Mouse (Mus musculus): ENCODE data around the gene B230219D22Rik. TPM values are rescaled to one million over a fixed set of nuclear protein-coding genes. Genes with fewer than 3 reads are reported as not detected.
"Not testable (repeated sequence)": the region's sequence is repeated elsewhere in the genome, so short reads cannot be mapped to it uniquely, and the experiment has no call there.

B230219D22Rik gene
- 35.5 and 35.6 TPM in 2 replicates for polyA plus RNA-seq (2012; rRNA removed)

DNA sequence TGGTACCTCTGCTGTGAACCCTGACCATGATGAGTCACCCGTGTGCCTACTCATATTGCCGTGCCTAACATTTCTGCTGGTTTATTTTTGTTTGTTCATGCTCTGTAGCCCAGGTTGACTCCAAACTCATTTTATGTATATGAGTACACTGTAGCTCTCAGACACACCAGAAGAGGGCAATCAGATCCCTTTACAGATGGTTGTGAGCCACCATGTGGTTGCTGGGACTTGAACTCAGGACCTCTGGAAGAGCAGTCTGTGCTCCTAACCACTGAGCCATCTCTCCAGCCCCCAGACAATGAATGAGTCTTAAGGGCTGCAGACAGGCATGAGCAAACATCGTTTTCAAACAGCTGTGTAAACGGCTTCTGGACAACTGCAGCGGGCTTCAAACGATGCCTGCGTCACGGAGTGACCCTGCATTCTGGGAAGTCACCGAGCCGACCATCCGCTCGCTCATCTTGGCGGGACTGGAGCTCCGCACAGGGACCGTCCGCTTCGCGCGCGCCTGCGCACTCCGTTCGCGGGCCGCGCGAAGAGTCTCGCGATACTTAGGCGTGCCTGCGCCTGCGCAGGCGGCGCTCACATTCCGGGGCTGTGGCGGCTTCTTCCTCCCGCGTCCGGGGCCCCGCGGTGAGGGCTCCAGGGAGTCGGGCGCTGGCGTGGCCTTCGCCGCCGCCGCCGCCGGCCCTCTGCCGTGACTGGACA lies at the start of gene B230219D22Rik:
B230219D22Rik (plus strand) TSS at position 590 of the 708 bp plus-strand sequence.
- DNase-seq (ENCODE audit: low read depth): peak; percentile 23

DNA sequence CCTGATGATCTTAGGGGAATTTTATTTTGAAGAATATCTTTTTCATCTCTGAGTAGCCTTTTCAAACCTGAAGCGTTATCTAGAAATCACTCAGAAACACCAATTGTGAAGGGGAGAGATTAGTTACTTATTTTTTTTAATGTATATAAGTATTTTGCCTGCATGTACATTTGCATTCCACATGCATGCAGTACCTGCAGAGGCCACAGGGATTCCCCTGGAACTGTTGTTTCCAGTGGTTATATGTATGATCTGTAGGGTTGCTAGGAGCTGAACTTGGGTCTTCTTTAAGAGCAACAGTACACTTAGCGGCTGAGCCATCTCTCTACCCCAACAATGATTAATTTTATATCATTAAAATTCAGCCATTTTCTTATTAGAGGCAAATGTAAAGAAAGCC lies 48.4 kb upstream of the B230219D22Rik start:
- DNase-seq (ENCODE audit: low read depth): no peak

DNA sequence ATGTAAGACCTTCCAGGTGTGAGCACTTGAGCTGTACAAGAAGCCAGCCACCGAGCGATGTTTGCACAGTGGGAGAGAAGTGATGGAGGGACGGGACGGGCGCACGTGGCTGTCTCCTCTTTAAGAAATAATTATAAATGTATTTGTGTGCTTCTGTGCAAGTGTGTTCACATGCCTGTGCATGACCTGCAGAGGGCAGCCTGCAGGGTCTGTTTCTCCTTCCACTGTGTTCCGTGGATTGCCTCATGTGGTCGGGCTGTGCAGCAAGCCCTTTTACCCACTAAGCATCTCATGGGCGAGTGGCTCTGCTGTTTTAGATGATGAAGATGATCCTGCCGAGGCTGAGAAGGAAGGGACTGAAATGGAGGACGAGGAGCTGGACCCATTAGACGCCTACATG lies 42.8 kb upstream of the B230219D22Rik start:
- DNase-seq (ENCODE audit: low read depth): no peak

DNA sequence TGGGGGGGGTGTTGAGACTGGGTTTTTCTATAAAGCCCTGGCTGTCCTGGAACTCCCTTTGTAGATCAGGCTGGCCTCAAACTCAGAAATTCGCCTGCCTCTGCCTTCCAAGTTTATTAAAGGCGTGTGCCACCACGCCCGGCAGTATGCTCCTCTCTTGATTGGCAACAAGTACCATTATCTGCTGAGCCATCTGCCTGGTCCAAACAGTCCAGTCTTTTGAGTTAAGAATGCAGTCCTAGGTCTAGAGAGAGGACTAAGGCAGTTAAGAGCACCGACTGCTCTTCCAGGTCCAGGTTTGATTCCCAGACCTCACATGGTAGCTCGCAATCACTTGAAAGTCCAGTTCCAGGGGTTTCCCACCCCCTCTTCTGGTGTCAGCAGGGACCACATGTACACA lies 41.9 kb upstream of the B230219D22Rik start:
- no peak for DNase-seq (ENCODE audit: low read depth)

DNA sequence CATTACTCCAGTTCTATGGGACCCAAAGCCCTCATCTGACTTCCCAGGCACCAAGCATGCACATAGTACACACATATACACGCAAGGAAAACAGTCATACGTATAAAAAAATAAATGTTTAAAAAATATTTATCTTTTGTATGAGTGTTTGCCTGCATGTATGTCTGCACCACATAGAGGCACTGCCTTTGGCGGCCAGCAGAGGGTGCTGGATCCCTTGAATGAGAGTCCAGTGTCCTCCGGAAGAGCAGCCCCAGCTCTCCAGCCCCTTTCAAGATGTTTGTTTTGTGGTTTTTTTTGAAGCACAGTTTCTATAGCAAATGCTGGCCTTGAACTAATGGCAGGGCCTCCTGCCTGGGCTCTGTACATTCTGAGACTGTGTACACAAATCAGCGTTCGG lies 24.4 kb upstream of the B230219D22Rik start:
- DNase-seq (ENCODE audit: low read depth): no peak

DNA sequence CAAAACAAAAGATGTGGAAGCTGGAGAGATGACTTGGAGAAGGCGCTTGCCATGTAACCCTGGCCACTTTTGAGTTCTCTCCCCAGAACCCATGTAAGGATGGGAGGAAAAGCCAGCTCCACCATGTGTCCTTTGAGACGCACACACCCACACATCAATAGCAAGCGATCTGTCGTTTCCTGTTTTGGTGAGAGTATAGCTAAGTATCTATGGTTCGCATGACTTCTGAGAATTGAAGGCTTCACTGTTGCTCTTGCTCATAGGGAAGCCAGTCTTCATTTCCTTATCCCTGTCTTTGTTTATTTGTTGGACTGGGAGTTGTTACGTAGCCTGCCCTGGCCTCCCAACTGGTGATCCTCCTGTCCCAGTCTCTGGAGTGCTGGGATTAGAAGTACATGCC lies 20.2 kb upstream of the B230219D22Rik start:
- no peak for DNase-seq (ENCODE audit: low read depth)

DNA sequence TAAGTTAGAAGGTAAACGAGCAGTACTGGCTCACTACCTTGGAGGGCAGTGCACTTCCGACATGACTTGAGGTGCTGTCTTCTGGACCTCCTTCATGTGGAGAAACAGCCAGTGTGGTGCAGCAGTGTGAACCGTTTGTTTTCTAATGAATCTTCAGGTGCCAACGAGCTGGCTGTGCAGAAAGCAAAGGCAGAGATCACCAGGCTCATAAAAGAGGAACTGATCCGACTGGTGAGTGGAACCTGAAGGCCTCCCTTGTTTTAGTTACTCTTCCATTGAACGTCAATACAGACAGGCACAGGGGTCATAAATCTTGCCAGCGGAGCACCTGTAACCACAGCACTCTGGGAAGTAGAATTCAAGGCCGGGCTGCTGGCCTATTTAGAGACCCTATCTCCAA lies 15.6 kb upstream of the B230219D22Rik start:
- no peak for DNase-seq (ENCODE audit: low read depth)

DNA sequence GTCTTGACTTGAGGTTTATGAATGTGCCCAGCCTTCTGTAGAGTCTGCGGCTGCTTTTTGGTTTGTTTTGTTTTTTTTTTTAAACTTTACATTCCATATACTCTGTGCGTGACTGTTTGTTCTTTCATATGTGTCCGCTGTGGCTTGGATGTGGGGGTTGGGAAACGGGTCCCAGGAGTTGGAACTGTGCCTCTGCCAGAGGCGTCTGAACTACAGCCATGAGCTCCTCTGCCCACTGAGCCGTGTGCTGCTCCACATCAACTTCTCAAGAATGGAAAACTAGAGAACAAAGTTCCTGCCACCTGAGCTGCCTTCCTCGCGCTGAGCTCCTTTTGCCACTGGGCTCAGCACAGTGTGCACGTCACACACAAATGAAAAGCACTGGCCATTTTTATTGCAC lies 10.7 kb upstream of the B230219D22Rik start:
- DNase-seq (ENCODE audit: low read depth): no peak

DNA sequence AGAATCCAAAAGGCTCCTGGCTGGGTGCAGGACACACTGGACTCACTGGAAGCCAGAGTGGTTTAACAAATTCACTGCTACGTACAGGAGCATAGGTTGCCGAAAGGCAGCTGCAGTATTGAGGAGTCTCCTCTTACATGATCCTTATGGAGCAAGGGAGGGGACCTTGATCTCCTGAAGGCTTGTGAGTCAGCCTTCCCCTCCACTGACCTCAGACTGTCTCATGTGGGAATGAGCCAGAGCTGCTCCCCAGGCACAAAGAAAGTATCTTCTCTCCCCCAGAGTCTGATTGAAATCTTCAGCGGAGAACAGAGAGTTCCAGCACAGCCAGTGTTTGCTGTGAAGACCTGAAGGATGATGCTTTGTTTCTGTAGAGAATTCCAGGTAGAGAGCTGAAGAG lies 9.3 kb upstream of the B230219D22Rik start:
- no peak for DNase-seq (ENCODE audit: low read depth)

DNA sequence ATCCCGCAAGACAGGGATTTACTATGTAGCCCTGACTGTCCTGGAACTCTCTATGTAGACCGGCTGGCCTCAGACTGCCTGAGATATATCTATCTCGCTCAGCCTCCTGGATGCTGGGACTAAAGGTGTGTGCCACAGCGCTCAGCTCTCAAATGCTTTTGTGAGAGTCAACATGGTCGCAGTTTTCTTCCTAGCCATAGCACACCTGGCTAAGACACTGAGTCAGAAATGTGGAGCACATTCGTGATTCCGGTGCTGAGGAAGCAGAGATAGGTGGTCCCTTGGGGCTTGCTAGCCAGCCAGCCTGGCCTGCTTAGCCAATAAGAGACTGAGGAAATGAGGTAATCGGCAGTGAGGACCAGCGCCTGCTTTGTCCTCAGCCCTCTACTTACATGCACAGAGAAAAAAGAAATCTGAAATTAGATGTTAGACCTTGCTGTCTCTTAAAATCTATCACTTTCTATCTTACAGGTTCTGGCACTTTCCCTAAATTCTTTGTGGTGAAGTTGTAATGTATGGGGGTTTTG lies 6.8 kb upstream of the B230219D22Rik start:
- DNase-seq (ENCODE audit: low read depth): no peak

DNA sequence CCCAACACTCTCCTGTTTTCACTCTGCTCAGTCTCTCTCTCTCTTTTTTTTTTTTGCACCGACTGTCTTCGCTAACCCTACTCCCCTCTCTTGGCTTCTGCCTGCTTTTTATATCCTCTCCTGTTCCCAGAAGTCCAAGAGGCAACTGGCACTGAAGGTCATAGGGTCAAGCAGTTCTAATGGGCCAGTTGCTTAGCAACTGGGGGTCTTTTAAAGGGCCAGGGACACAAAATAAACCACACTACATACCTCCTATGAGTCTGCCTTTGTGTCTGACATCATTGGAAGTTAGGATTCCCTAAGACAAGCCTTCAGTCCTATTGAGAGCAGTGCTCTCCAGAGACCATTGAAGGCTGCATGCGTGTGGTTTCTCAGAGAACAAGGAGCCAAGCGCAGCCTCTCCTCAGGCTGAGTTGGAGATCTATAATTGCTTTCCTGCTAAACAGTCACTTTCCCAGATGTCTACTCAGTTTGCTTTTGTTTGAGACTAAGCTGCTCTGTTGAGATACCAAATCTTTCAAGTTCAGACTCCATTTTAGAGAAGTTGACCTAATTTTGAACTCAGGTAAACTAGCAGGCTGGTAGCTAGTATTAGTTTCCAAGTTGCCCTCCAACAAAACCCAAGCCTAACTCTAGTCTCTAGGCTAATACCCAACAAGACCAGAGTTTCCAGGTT lies 4.9 kb upstream of the B230219D22Rik start:
- no peak for DNase-seq (ENCODE audit: low read depth)

DNA sequence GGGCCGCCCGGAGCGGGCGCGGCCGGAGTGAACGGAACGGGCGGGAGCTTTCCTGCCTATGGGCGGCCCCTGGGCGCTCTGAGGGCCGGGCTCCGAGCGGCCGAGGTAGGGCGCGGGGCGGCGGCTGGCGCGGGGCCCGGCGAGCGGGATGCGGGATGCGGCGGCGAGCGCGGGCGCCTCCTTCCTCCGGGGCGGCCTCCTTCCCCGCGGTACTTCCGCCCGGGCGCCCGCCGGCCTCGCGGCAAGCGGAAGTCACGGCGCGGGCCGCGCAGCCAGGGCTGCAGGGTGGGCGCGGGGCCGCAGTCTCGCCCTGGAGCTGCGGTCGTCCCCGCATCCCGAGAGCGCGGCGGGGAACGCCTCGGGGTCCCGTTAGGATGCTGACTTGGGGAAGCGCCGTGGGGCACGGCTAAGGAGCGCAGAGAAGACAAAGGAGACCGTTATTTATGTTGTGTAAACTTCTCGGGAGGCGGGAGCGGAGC lies 358 bp downstream of the B230219D22Rik start:
- no peak for DNase-seq (ENCODE audit: low read depth)

DNA sequence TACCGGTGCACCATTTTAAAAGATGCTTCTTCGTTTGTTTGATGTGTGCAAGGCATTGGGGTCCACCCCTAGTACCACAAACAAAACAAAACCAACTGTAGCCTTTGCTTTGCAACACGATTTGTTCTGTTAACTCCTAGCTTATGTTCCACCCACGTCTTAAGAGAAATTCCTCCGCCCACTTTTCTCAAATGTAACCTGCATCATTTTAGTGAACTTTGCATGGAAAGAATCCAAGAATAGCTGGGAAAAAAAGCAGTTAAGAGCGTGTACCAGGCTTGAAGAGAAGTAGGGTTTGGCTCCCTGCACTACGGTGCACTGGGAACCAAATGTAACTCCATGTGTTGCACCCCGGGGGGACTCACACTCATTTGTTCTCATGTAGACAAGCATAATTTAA lies 1.2 kb downstream of the B230219D22Rik start:
- peak; percentile 30 for DNase-seq (ENCODE audit: low read depth)

DNA sequence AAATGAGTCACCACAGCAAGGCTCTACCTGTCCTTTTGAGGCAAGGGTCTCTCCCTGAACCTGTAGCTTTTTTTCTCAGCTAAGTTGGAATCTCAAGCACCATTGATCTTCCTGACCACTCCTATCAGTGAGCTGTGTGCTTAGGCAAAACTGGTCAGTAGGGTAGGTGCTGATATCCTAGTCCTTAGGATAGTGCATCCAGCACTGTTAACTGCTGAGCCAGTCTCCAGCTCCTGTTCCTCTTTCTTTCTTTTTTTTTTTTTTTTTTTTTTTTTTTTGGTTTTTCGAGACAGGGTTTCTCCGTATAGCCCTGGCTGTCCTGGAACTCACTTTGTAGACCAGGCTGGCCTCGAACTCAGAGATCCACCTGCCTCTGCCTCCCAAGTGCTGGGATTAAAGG lies 3.1 kb downstream of the B230219D22Rik start:
- not testable (repeated sequence) for DNase-seq (ENCODE audit: low read depth)

DNA sequence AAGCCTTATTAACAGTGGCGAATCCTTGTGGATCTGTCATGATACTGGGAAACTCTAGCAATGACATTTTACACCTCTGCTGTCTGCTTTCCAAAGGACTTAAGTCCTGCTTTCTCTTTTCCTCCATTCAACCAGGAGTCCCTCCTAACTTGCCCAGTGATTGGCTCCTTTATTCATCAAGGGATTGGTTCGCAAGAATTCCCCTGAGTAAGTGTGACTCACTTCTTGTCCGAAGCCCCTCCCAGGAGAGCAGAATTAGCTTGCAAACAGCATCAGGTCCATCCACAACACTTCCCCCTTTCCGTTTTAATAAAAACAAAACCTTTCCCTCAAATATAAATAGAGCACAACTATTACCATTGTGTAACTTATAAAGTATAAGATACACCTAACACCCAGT lies 11.4 kb downstream of the B230219D22Rik start:
- DNase-seq (ENCODE audit: low read depth): no peak

DNA sequence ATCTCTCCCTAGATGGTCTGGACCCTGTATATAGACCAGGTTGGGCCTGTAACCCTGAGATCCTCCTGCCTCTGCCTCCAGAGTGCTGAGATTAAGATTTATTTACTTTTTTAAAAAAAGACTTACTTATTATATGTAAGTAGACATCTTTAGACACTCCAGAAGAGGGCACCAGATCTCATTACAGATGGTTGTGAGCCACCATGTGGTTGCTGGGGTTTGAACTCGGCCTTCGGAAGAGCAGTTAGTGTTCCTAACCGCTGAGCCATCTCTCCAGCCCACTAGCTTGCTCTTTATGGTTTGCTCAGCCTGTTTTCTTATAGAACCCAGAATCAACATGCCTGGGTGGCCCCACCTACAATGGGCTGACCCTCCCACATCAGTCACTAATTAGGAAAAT lies 19.9 kb downstream of the B230219D22Rik start:
- no peak for DNase-seq (ENCODE audit: low read depth)

DNA sequence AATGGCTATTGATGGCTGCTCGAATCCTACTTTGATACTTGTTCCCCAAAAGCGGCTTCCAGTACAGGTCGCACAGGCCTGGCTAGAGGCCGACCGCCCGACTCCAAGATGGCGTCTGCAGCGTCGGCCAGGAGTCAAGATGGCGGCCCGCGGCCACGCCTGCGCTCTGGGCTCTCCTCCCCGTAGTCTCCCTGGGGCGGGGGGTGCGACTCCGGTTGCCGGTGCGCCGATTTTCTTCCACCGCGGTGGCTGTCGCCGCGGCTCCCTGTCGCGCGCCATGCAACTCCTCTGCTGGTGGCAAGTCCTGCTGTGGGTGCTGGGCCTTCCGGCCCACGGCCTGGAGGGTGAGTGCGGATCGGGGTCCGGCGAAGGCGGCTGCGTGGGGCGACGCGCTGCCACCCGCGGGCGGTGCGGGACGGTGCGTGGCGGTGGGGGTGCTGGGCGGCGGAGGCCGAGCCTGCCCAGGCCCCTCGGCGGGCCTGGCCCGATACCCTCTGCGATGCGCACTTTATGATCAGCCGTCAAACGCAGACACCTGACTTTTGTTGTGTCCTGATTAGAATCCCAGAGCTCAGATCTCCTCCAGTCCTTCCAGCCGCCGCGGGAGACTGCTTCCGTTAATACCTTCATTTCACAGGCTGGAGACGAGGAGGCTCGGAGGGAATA lies 21.7 kb downstream of the B230219D22Rik start, which contains the start of gene Txndc15:
Txndc15 (plus strand) TSS at position 150 of the 666 bp plus-strand sequence.
- no peak for DNase-seq (ENCODE audit: low read depth)

DNA sequence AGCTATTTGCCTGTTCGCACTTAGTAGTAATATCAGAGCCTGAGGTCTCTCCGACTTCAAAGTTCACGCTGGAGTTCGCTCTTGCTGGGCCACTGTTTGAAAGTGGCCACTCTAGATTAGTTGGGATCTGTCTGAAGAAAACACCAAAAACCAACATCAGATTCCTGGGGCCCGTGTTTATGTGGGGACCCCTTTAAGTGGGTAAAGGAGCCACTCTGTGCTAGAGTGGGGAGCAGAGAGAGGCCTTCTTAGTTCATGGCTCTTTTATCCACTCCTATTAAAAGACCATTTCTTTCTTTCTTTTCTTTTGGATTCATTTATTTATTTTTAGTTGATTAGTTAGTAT lies 22.2 kb downstream of the B230219D22Rik start:
- DNase-seq (ENCODE audit: low read depth): no peak

DNA sequence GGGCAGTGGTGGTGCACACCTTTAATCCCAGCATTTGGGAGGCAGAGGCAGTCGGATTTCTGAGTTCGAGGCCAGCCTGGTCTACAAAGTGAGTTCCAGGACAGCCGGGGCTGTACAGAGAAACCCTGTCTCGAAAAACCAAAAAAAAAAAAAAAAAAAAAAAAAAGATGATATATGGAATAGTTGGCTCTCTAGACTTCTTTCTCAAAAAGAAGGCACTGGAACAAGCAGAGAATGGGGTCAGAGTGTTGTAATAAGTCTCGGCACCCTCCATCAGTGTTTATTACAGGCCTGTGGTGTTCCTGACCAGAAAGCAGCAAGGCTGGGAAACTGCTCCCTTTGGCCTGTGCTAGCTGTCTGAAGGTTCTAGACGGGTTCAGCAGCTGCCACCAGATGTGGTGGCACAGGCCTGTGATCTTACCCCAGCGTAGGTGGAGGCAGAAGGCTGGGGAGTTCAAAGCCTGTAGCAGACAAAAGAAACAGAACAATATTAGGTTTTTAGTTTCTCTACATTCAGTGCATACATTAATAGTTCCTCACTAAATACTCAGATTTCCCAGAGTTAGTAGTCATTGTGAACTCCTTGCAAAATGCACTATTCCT lies 23.1 kb downstream of the B230219D22Rik start:
- DNase-seq (ENCODE audit: low read depth): no peak

DNA sequence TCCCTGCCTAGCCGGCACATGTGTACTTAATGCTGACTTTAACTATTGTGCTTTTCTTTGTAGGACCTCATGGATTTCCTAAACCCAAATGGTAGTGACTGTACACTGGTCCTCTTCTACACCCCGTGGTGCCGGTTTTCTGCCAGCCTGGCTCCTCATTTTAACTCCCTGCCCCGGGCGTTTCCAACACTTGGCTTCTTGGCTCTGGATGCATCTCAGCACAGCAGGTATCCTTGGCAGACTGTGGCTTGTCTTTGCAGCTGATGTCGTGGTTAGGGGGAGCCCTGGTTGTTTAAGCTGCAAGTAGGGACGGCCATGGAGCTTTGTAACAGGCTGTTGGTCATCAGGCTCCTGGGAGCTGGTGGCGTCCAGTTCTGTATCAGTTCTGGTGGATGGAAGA lies 28.6 kb downstream of the B230219D22Rik start:
- DNase-seq (ENCODE audit: low read depth): no peak

DNA sequence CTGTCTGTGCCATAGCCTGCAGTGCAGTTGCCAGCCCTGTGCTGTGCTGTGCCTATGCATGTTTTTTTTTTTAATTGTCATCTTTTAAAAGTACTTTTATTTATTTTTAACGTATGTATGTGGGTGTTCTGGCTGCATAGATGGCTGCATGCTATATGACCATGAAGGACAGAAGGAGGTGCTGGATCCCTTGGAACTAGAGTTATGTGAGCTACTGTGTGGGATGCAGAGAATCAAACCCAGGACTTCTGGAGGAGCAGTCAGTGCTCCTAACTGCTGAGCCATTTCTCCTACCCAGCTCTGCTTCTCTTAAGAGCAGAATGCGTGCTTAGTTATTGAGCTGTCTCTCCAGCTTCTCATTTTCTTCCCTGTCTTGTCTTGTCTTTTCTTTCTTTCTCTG lies 29.1 kb downstream of the B230219D22Rik start:
- DNase-seq (ENCODE audit: low read depth): no peak

DNA sequence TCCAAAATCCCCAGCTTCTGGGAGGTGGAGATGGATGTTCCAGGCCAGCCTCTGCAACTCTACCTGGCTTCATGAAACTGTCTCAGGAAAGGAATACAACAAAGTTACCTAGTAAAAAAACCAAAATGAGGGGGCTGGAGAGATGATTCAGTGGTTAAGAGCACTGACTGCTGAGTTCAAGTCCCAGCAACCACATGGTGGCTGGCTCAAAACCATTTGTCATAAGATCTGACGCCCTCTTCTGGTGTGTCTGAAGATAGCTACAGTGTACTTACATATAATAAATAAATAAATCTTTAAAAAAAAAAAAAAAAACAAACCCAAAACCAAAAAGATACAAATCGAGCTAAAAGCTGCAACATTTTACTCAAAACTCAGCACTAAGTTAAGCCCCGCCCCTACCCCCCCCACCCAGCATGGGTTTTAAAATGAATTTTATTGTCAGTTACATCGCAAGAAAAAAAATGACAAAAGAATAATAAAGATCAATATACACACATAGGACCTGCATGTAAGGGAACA lies 33.7 kb downstream of the B230219D22Rik start:
- DNase-seq (ENCODE audit: low read depth): no peak
